Mouse (Mus musculus) hindlimb bud, embryonic 11.5 days (tissue): Measurements from ENCODE around the gene Rnf167.

Experiments
- DNase-seq: peaks from one replicate; pipeline ENCODE4 v3.0.0-alpha.2; 2012; ENCODE audit warnings: low read depth, low spot score; ENCODE audit errors: extremely low spot score

Gene Rnf167

DNA sequence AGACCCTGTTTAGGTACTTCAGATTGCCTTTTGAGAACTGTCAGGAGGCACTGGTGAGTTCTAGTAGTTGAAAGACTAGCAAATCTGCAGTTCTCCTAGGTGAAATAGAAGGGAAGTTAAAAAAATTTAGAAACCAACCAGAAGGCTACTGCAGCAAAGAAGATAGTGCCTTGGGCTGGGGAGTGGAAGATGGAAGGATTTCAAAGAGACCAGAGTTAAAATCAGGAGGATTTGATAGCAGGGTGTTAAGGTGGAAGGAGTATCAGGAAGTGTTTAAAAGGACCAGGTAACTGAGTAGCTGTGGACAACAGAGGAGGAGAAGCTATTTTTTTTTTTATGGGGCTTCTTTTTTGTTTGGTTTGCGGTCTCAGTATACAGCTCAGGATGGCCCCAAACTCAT is 9.3 kb upstream of the Rnf167 start:
- no peak for DNase-seq

DNA sequence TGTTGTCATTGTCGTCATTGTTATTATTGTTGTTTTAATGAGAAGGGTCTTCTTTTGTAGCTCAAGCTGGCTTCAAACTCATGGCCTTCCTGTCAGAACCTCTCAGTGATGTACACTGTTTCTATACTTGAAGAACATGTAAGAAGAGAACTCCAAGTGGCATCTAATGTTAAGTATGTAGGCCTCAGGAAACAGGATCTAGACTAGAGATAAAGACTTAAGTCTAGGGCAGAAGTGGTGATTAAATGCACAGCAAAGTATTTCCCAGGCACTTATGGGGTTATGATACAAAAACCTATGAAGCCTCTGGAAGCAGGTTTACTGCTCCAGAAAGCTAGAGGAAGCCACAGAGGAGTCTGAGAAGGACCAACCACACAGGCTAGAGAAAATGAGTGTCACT is 8.7 kb upstream of the Rnf167 start:
- DNase-seq = no peak

DNA sequence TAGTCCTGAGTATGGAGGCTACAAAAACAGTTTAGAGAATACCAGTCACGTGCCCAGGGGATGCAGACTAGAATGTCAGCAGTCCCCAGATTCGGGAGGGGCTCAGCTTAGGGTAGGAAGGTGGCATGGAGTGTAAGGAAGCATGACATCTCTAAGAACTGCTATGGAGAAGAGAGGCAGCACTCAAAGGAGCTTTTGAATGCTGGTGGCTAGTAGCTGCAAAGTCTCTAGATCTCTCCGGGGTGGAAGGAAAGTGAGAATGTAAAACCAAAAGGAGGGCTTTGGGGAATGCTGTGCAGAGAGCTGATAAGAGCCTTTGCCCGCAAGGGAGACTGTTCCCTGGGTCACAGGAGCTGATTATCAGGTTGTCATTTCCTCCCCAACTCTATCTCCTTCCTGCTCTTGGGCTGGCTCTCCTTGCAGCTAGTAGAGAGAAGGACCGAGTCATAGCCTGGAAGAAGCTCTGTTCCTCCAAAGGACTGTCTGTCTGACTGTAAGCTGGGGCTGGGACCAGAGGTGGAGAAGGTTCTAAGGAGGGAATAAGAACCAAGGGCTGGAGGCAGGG is 8.2 kb upstream of the Rnf167 start, which contains the start of gene Gp1ba:
TSS of gene Gp1ba (plus strand) at position 409 of the 565 bp plus-strand sequence.
- no peak for DNase-seq

DNA sequence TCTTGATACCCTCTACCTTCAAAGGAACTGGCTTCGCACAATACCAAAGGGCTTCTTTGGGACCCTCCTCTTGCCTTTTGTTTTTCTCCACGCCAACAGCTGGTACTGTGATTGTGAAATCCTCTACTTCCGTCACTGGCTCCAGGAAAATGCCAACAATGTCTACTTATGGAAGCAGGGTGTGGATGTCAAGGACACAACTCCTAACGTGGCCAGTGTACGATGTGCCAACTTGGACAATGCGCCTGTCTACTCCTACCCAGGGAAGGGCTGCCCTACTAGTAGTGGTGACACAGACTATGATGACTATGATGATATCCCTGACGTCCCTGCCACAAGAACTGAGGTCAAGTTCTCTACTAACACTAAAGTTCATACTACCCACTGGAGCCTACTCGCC is 7.1 kb upstream of the Rnf167 start:
- DNase-seq = no peak

DNA sequence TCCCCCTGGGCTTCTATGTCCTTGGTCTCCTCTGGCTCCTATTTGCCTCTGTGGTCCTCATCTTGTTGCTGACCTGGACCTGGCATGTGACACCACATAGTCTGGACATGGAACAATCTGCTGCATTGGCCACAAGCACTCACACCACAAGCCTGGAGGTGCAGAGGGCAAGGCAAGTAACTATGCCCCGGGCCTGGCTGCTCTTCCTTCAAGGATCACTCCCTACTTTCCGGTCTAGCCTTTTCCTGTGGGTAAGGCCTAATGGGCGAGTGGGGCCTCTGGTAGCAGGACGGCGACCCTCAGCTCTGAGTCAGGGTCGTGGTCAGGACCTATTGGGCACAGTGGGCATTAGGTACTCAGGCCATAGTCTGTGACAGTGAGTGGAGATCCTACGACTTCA is 5.8 kb upstream of the Rnf167 start:
- DNase-seq = no peak

DNA sequence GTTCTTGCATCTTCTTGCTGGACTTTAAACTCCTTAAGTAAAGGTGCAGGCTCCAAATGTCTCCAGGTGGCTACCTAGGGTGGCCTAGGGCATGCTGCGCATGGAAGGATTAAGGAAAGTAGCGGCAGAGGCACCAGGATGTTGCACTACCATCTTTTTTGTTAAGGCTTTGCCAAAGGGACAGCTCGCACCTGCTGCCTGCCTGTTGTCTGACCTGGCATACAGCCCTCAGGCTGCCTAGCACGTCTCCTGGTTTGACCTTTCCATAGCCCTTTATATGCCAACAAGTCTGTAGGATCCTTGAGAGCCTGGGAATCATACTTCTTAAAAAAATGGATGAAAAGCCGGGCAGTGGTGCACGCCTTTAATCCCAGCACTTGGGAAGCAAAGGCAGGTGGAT is 4.0 kb upstream of the Rnf167 start:
- no peak for DNase-seq

DNA sequence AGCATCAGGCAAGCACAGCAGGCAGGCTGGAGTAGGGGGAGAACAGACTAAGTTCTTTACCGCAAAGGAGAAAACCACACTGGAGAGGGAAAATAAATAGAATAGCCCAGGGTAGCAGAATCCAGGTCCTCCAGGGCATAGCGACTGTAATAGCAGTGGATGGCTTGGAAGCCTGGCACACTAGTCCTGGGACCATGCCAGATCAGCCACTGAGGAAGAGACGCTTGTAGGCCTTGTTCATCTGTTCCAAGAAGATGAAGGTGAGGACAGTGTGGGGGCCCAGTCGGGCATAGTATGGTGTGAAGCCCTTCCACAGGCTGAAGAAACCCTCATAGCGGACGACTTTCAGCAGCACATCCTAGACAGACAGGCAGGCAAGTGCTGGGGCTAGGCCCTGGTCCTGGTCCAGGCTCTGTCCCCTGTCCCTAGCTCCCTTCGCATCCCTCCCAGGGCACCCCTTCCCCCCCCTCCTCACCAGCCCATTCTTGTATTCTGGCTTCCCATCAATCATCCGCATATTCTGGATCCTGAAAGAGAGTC is 2.4 kb upstream of the Rnf167 start:
- DNase-seq = no peak

DNA sequence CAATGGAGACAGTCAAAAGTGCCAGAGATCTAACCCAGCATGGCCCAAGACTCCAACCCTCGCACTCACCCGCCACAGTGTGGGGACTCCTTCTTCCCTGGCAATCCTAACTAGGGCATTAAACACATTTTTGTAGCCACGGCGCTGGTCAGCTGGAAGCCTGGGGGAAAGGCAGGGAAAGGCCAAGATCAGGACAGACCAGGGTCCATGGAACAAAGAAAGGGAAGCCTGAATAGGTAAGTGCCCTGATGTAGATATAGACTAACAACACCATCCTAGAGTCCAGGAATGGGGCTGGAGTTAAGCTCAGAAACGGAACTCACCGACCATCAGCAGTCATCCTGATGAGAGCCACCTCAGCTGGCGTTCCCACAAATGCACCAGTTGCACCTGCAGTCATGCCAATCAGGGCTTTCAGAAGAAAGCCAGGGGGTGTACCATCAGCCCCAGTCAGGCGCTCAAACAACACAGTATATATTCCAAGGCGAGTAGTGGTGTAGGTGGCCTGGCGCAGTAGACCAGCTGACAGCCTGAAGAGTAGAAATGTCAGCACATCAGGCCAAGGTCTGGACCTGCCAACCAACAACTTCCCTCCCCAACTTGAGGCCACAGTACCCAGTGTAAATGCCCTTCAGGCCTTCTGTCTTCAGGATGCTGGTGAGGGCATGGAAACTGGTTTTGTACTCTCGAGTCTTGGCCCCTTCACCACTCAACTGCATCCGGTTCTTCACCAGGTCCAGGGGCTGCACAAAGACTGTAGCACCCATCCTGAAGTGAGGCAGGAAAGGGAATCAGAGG is 1.4 kb upstream of the Rnf167 start:
- no peak for DNase-seq

DNA sequence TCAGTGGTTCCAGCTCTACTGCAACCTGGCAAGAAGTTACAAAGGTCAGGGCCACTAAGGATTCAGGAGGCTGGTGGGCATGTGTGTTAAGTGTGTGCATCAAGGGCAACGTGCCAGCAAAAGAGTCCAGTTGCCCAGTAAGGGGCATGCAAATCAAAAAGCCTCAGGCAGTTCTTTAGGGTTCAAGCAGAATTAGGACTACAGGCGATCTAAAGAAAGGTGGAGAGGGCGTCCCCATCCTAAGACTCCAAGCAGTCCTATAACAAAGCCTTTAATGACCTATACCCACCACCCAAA is 828 bp upstream of the Rnf167 start:
- no peak for DNase-seq

DNA sequence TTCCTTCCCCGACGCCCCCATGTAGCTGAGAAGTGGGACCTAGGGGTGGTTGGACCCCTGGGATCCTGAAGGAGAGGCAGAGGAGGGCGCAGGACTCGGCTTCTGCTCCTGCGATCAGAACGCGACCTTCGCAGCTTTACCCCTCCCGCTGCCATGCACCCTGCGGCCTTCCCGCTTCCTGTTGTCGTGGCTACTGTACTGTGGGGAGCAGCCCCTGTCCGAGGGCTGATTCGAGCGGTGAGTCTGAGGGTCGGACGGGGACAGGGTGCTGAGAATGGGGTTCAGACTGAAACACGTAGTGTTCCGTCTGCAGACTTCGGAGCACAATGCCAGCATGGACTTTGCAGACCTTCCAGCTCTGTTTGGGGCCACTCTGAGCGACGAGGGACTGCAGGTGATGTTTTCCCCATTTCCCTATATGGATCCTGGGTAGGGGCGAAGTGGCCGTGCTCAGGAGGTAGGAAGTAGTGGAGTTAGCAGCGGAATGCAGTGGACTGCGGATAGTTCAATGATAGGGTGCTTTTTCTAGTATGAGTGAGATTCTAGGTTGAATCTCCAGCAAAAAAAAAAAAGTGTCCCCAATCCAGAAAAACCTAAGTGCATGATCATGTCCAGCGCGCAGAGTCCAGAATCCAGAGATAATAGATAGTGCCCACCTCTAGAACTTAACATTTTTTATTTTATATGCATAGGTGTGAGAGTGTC is 833 bp downstream of the Rnf167 start:
- no peak for DNase-seq

DNA sequence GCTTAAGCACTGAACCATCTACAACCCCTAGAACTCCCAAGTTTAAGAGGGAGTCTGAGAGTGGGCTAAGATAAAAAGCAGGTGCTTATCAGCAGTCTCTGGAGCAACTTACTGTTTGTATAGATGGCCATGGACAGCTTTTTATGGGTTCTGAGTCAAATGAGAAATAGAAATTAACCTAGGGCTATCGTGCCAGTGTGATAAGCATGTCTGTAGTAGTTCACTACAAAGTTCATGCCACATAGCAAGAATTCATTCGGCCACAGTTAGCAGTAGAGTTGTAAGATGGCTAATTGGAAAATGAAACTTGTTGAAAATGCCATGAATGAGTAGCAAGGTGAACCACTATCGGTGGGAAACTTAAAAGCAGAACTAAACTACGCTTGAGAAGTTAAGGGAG is 1.5 kb downstream of the Rnf167 start:
- no peak for DNase-seq

DNA sequence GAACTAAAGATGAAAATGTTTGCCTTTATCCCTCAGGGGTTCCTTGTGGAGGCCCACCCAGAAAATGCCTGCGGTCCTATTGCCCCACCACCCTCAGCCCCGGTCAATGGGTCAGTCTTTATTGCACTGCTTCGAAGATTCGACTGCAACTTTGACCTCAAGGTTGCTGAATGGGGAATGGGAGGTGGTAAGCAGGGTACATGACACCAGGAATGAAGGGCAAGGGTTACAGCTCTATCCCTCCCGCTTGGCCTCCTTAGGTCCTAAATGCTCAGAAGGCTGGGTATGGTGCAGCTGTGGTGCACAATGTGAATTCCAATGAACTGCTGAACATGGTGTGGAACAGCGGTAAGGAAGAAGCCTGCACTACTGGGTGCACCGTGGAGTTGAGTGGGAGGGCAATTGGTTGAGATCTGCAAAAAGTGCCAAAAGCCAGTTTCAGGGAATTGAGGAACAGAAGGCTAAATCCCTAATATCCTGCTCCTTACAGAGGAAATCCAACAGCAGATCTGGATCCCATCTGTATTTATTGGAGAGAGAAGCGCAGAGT is 2.2 kb downstream of the Rnf167 start:
- no peak for DNase-seq

DNA sequence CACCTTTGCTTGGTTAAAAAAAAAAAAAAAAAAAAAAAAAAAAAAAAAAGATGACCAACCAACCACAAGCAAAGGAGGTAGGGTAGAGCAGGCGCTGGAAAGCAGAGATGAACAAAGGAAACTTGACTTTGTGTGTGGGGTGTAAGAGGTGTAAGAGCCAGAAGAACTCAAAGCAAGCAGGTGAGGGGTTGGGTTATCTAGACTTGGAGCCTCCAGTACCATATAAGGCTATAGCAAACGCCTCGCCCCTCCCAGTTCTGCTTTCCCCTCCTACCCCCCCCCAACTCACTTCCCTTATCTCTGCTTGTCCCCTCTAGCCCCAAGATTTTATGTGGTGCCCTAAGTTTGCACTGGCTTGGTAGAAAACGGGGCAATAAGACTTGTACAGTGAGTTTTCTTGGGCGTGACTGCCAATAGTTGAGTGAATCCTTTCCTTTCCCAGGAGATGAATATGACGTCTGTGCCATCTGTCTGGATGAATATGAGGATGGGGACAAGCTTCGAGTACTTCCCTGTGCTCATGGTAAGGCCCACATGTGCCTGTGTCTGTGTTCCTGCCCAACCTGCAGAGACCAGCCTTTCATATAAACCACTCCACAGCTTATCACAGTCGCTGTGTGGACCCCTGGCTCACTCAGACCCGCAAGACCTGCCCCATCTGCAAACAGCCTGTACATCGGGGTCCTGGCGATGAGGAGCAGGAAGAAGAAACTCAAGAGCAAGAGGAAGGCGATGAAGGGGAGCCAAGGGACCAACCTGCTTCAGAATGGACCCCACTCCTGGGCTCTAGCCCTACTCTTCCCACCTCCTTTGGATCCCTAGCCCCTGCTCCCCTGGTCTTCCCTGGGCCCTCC is 3.5 kb downstream of the Rnf167 start:
- DNase-seq = no peak

DNA sequence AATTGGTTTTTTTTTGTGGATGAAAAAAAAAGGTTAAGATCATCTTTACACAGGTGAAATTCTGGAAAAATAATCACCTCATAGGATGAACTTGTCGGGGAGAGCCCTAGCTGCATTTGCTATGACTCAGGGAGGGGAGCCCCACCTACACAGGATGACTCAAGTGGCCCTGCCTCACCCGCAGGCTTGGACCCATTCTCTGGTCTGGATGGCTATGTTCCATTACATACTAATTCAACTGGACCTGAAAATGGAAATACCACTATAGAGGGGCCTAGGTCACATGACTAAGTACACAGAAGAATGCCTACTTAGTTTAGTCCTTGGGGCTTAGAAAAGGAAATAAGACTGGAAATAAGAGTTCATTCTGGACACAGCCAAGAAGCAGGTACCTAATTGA is 4.4 kb downstream of the Rnf167 start:
- DNase-seq = no peak

DNA sequence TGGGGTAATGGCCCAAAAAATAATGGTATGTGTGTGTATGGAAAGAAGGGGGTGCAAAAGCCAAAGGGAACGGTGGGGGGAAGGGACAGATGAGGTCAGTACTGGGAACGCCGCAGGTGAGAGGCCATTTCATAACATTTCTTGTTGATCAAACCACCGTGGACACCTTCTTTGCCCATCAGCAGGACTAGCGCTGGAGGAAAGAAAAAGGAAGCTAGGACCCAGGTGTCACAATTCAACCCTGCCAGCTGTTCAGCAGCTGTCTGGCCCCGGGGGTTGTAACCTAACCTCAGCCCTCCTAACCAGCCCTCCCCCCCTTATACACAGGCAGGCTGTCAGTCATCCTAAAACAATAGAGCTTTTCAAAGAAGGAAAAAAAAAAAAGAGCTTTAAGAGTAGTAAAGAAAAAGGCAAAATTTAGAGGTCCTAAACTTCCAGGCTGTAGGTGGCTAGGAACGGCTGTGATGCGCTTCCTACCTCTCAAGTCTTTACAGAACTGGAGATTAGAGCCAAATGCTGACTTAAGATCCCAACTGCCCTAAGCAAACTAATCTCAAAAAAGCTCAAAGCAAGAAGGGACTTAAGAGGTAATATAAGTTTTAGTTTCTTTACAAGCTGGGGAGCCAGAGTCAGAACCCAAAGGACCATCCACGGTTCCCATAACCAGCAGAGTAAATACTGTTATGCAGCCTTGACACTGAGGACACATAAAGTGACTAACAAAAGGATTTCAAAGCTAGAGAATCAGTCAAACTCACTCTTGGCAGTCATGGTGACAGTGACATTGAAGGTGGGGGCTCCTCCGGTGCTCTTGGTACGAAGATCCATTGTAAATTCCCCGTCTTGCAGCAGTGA is 5.2 kb downstream of the Rnf167 start:
- DNase-seq = no peak

DNA sequence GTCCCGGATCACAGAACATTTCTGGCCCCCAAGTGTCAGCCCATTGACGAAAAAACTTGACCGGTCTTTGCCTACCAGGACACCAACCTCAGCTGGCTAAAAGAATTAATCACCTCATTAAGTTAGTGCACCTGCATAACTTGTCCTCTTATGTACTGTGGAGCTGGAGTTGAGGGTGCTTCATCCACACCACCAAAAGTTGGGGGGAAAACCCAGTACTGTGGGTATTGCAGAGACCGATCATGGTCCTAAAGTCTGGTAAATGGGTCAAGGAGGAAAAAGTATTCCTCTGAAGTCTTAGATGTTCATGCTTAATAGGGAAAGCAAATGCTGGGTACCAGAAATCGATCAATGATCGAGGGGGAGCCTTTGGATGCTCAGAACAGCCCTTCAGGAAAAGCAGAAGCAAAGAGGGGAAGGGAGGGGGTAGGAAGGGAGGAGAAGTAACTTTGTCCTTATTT is 5.9 kb downstream of the Rnf167 start:
- DNase-seq = no peak

DNA sequence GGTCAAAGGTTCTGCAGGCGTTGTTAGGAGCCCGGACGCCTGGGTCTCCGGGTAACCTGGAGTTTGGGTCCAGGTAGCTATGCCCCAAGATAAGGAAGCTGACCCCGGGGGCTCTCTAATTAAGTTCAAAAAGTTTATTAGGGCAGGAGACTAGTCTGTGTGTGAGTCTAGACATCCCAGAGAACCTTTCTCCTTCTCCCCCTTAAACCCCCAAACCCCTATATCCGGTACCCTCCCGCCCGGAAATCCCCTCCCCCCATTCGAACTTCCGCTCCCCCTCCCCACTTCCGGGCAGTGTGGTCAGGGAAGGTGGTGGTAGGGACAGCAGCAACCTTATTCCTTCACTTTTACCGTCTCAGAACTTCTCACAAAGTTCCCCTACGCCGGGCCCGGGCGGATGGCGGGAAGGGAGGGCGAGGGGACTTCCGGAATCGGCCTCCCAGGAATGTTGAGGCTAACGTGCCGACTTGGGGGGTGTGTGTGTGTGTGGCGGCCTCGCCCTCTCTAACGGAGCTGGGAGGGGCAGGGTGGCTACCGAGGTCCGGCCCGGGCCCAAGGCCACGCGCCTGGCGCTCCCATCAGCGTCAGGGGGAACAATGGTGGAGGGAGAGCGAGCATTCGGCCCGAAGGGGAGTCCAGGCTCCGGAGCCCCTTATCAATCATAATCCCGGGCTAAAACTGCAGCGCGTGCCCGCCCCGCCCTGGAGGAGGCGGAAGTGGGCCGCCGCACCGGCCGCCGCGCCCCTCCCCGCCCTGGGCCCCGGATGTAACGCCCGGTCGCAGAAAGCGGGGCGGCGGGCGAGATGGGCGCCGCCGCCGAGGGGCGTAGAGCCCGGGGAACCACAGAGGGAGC is 6.5 kb downstream of the Rnf167 start:
- DNase-seq = no peak

DNA sequence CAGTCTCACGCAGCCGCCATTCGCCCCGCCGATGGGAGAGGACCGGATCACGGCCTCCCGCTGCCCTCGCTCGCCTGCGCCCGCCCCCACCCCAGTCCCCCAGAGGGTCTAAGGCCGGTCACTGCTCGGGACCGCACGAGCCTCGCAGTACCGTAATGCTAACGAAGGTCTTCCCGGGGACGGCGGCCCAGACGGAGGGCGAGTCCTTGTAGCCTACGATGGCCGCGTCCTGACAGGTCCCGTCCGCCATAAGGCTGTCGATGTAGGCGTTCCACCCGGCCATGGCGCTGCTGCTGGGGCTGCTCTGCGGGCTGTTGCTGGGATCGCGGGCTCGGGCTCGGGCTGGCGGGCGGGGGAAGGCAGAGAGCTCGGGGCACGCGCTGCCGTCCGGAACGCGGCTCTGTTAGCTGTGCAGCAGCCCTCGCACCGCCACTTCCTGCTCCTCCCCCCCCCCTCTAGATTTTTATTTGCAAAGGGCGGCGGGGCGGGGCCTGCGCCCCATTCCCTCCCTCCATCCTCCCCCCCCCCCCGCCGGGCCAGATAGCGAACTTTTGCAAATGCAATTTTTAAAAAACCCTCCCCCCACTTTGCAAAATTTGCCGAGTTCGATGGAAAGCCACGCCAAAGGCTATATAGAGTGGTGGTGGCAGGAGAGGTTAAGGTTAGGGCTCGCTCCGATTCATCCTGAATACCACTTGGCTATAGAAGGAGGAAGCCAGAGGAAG is 7.3 kb downstream of the Rnf167 start, which contains the start of gene Pfn1:
TSS of gene Pfn1 (minus strand) at position 447 of the 725 bp plus-strand sequence.
- no peak for DNase-seq
